Mouse (Mus musculus): ENCODE measurements at regions not wholly inside any gene's neighbourhood (a gene's known extent, or its start where the extent isn't known, plus 50 kb on each side); places are given as distances from the start of the nearest gene placed in this dataset.

GRCm38 (mm10) chr1:137814556-137814955, 361.0 kb downstream of the Ptprc start:
- TF ChIP-seq POLR2A (IDR thresholded peaks at IDR 0.05; ENCODE audit: borderline replicate concordance, extremely low read depth, low read depth, low read length) = no peak
- TF ChIP-seq CTCF (IDR thresholded peaks at IDR 0.05; ENCODE audit: insufficient read depth, low read length) = no peak
- DNase-seq = no peak
- WGBS = 79% methylated on average over 2 of the region's 2 CpGs
- no peak overlapping the region for H3K4me3 ChIP-seq (replicated peaks; ENCODE audit: extremely low read depth, low read depth, low read length)
- H3K4me1 ChIP-seq (ENCODE audit: control insufficient read depth, insufficient read depth, low read length) = no peaks in the 10 kb centered on the region

- H3K4me3 ChIP-seq (replicated peaks; ENCODE audit: extremely low read depth, low read depth, low read length) = no peak overlapping the region
- H3K4me1 ChIP-seq (ENCODE audit: control insufficient read depth, insufficient read depth, low read length) = no peaks in the 10 kb centered on the region
- no peak for DNase-seq
- TF ChIP-seq CTCF (IDR thresholded peaks at IDR 0.05; ENCODE audit: insufficient read depth, low read length) (no peak), POLR2A (IDR thresholded peaks at IDR 0.05; ENCODE audit: borderline replicate concordance, extremely low read depth, low read depth, low read length) (no peak)
- 93% methylated on average over 1 of the region's 1 CpGs for WGBS
These were observed 361.8 kb downstream of the Ptprc start for GRCm38 (mm10) chr1:137813716-137814115.

GRCm38 (mm10) chr1:137811981-137812380, 363.5 kb downstream of the Ptprc start:
- H3K4me1 ChIP-seq (ENCODE audit: control insufficient read depth, insufficient read depth, low read length) = no peaks in the 10 kb centered on the region
- TF ChIP-seq POLR2A (IDR thresholded peaks at IDR 0.05; ENCODE audit: borderline replicate concordance, extremely low read depth, low read depth, low read length) (no peak), CTCF (IDR thresholded peaks at IDR 0.05; ENCODE audit: insufficient read depth, low read length) (no peak)
- WGBS = 82% methylated on average over 4 of the region's 4 CpGs
- no peak overlapping the region for H3K4me3 ChIP-seq (replicated peaks; ENCODE audit: extremely low read depth, low read depth, low read length)
- DNase-seq = no peak

GRCm38 (mm10) chr1:137806742-137807141, 368.8 kb downstream of the Ptprc start:
- no peak for DNase-seq
- Histone ChIP-seq H3K4me3 (replicated peaks; ENCODE audit: extremely low read depth, low read depth, low read length) (no peak overlapping the region), H3K4me1 (ENCODE audit: control insufficient read depth, insufficient read depth, low read length) (no peaks in the 10 kb centered on the region)
- TF ChIP-seq POLR2A (IDR thresholded peaks at IDR 0.05; ENCODE audit: borderline replicate concordance, extremely low read depth, low read depth, low read length) = no peak
- TF ChIP-seq CTCF (IDR thresholded peaks at IDR 0.05; ENCODE audit: insufficient read depth, low read length) = no peak
- WGBS = 42% methylated on average over 8 of the region's 8 CpGs

GRCm38 (mm10) chr1:137806252-137806651, 369.3 kb downstream of the Ptprc start:
- 64% methylated on average over 7 of the region's 8 CpGs for WGBS
- no peak overlapping the region for H3K4me3 ChIP-seq (replicated peaks; ENCODE audit: extremely low read depth, low read depth, low read length)

GRCm38 (mm10) chr1:137802119-137802518, 373.4 kb downstream of the Ptprc start:
- no peaks in the 10 kb centered on the region for H3K4me1 ChIP-seq (ENCODE audit: control insufficient read depth, insufficient read depth, low read length)
- TF ChIP-seq CTCF (IDR thresholded peaks at IDR 0.05; ENCODE audit: insufficient read depth, low read length) = no peak
- no peak for TF ChIP-seq POLR2A (IDR thresholded peaks at IDR 0.05; ENCODE audit: borderline replicate concordance, extremely low read depth, low read depth, low read length)
- 61% methylated on average over 4 of the region's 4 CpGs for WGBS
- H3K4me3 ChIP-seq (replicated peaks; ENCODE audit: extremely low read depth, low read depth, low read length) = no peak overlapping the region
- DNase-seq = no peak

More at GRCm38 (mm10) chr1:137806252-137806651, 369.3 kb downstream of the Ptprc start:
- TF ChIP-seq POLR2A (IDR thresholded peaks at IDR 0.05; ENCODE audit: borderline replicate concordance, extremely low read depth, low read depth, low read length) = no peak
- TF ChIP-seq CTCF (IDR thresholded peaks at IDR 0.05; ENCODE audit: insufficient read depth, low read length) = no peak
- no peaks in the 10 kb centered on the region for H3K4me1 ChIP-seq (ENCODE audit: control insufficient read depth, insufficient read depth, low read length)
- DNase-seq = no peak

GRCm38 (mm10) chr1:137800752-137801151, 374.8 kb downstream of the Ptprc start:
- DNase-seq = no peak
- no peak overlapping the region for H3K4me3 ChIP-seq (replicated peaks; ENCODE audit: extremely low read depth, low read depth, low read length)
- TF ChIP-seq POLR2A (IDR thresholded peaks at IDR 0.05; ENCODE audit: borderline replicate concordance, extremely low read depth, low read depth, low read length) (no peak), CTCF (IDR thresholded peaks at IDR 0.05; ENCODE audit: insufficient read depth, low read length) (no peak)
- no peaks in the 10 kb centered on the region for H3K4me1 ChIP-seq (ENCODE audit: control insufficient read depth, insufficient read depth, low read length)
- WGBS = 67% methylated on average over 2 of the region's 2 CpGs

GRCm38 (mm10) chr1:137788789-137789188, 386.7 kb downstream of the Ptprc start:
- Histone ChIP-seq H3K4me3 (replicated peaks; ENCODE audit: extremely low read depth, low read depth, low read length) (no peak overlapping the region), H3K4me1 (ENCODE audit: control insufficient read depth, insufficient read depth, low read length) (no peaks in the 10 kb centered on the region)
- TF ChIP-seq CTCF (IDR thresholded peaks at IDR 0.05; ENCODE audit: insufficient read depth, low read length) (no peak), POLR2A (IDR thresholded peaks at IDR 0.05; ENCODE audit: borderline replicate concordance, extremely low read depth, low read depth, low read length) (no peak)
- 58% methylated on average over 3 of the region's 3 CpGs for WGBS
- DNase-seq = no peak

- TF ChIP-seq POLR2A (IDR thresholded peaks at IDR 0.05; ENCODE audit: borderline replicate concordance, extremely low read depth, low read depth, low read length) (no peak), CTCF (IDR thresholded peaks at IDR 0.05; ENCODE audit: insufficient read depth, low read length) (no peak)
- no peak for DNase-seq
These were observed 388.9 kb downstream of the Ptprc start for GRCm38 (mm10) chr1:137786653-137787052.

GRCm38 (mm10) chr1:137774586-137774985, 400.9 kb downstream of the Ptprc start:
- no peak overlapping the region for H3K4me3 ChIP-seq (replicated peaks; ENCODE audit: extremely low read depth, low read depth, low read length)
- no peak for DNase-seq
- no peak for TF ChIP-seq CTCF (IDR thresholded peaks at IDR 0.05; ENCODE audit: insufficient read depth, low read length)
- TF ChIP-seq POLR2A (IDR thresholded peaks at IDR 0.05; ENCODE audit: borderline replicate concordance, extremely low read depth, low read depth, low read length) = no peak
- no peaks in the 10 kb centered on the region for H3K4me1 ChIP-seq (ENCODE audit: control insufficient read depth, insufficient read depth, low read length)

More at GRCm38 (mm10) chr1:137786653-137787052, 388.9 kb downstream of the Ptprc start:
- Histone ChIP-seq H3K4me1 (ENCODE audit: control insufficient read depth, insufficient read depth, low read length) (no peaks in the 10 kb centered on the region), H3K4me3 (replicated peaks; ENCODE audit: extremely low read depth, low read depth, low read length) (no peak overlapping the region)

Measured in lung, adult 2 months (tissue).